Mouse (Mus musculus) liver, postnatal 0 days (tissue): ENCODE measurements at regions not wholly inside any gene's neighbourhood (a gene's known extent, or its start where the extent isn't known, plus 50 kb on each side); places are given as distances from the start of the nearest gene placed in this dataset.

ENCODE experiments used
- ATAC-seq: fragments of 200-750 bp; cut with Nextera tagmentation; 2 replicates; pipeline ENCODE4 v1.8.0; 2017; ENCODE audit warnings: mild to moderate bottlenecking, moderate library complexity
- DNase-seq: peaks from one replicate; pipeline ENCODE4 v3.0.0-alpha.2; 2016
- H3K27ac ChIP-seq: fragments of 300-500 bp; sonication (generic); 2 replicates; pipeline ENCODE4 v1.5.1; 2014; ENCODE audit warnings: antibody characterized with exemption, moderate library complexity, mild to moderate bottlenecking, low read depth
- H3K27me3 ChIP-seq: fragments of 300-500 bp; sonication (generic); 2 replicates; pipeline ENCODE4 v1.6.1; 2014; ENCODE audit warnings: low read length, control low read depth, mixed read lengths; ENCODE audit not compliant: insufficient read depth
- H3K36me3 ChIP-seq: fragments of 300-500 bp; sonication (generic); replicated peaks from 2 replicates; pipeline ENCODE4 v1.6.1; 2014; ENCODE audit warnings: mild to moderate bottlenecking, control low read depth, low read length, moderate library complexity, mixed read lengths; ENCODE audit not compliant: insufficient read depth
- H3K4me1 ChIP-seq: fragments of 300-500 bp; sonication (generic); 2 replicates; pipeline ENCODE4 v1.6.1; 2014; ENCODE audit warnings: antibody characterized with exemption, mild to moderate bottlenecking, control low read depth; ENCODE audit not compliant: insufficient read depth
- H3K4me2 ChIP-seq: fragments of 300-500 bp; sonication (generic); 2 replicates; pipeline ENCODE4 v1.6.1; 2014; ENCODE audit warnings: low read depth, mild to moderate bottlenecking, low read length, moderate library complexity, mixed read lengths
- H3K4me3 ChIP-seq: fragments of 300-500 bp; sonication (generic); 2 replicates; pipeline ENCODE4 v1.5.1; 2014; ENCODE audit warnings: low read depth, low read length
- H3K9ac ChIP-seq: fragments of 300-500 bp; sonication (generic); replicated peaks from 2 replicates; pipeline ENCODE4 v1.6.1; 2014; ENCODE audit warnings: mild to moderate bottlenecking, moderate library complexity
- H3K9me3 ChIP-seq: fragments of 300-500 bp; sonication (generic); 2 replicates; pipeline ENCODE4 v1.6.1; 2016; ENCODE audit warnings: mild to moderate bottlenecking, control low read depth, low read length, mixed read lengths
- CTCF ChIP-seq: sonication (generic); IDR thresholded peaks from 2 replicates; pipeline ENCODE4 v1.5.1; 2016; ENCODE audit warnings: antibody characterized with exemption, low read depth
- EP300 ChIP-seq: IDR thresholded peaks from 2 replicates; pipeline ENCODE4 v1.6.1; 2016; ENCODE audit warnings: antibody characterized with exemption, low read depth, mild to moderate bottlenecking
- WGBS: fragments of 180-500 bp; shearing (Covaris S2); extraction: QIAGEN DNeasy Blood & Tissue Kit; methylation state at CpG from one replicate; pipeline ENCODE4 v1.1.7; 2014; ENCODE audit not compliant: insufficient replicate concordance; 5-methylcytosine and 5-hydroxymethylcytosine counted together

GRCm38 (mm10) chr6:31307899-31308298 lies 90.6 kb upstream of the Mkln1 start:
- 22% methylated on average over 4 of the region's 4 CpGs for WGBS
- H3K4me2 ChIP-seq = no peak overlapping the region
- no peak overlapping the region for H3K27ac ChIP-seq
- DNase-seq (no peak), ATAC-seq (no peak)
- no peaks in the 10 kb centered on the region for H3K36me3 ChIP-seq
- TF ChIP-seq EP300 (no peak), CTCF (no peak)
- no peaks in the 10 kb centered on the region for H3K27me3 ChIP-seq
- no peaks in the 10 kb centered on the region for H3K9me3 ChIP-seq
- no peaks in the 10 kb centered on the region for H3K4me1 ChIP-seq
- H3K9ac ChIP-seq = no peak overlapping the region
- no peak overlapping the region for H3K4me3 ChIP-seq

GRCm38 (mm10) chr6:31310660-31311059 lies 87.9 kb upstream of the Mkln1 start:
- Histone ChIP-seq H3K27me3 (no peaks in the 10 kb centered on the region), H3K36me3 (no peaks in the 10 kb centered on the region), H3K9ac (no peak overlapping the region), H3K4me1 (no peaks in the 10 kb centered on the region), H3K27ac (no peak overlapping the region), H3K4me2 (no peak overlapping the region), H3K4me3 (no peak overlapping the region), H3K9me3 (no peaks in the 10 kb centered on the region)
- no peak for TF ChIP-seq EP300
- DNase-seq (no peak), ATAC-seq (no peak)
- 76% methylated on average over 5 of the region's 5 CpGs for WGBS

- H3K4me2 ChIP-seq = no peak overlapping the region
- 38% methylated on average over 5 of the region's 5 CpGs for WGBS
- H3K4me1 ChIP-seq = peaks cover 2% of the 10 kb centered on the region; the same call in 1 of the 2 replicates
- no peak for DNase-seq
- no peaks in the 10 kb centered on the region for H3K9me3 ChIP-seq
- H3K27ac ChIP-seq = no peak overlapping the region
- TF ChIP-seq EP300 (no peak), CTCF (no peak)
- ATAC-seq = no peak
- H3K36me3 ChIP-seq = no peaks in the 10 kb centered on the region
- no peak overlapping the region for H3K9ac ChIP-seq
- no peaks in the 10 kb centered on the region for H3K27me3 ChIP-seq
- no peak overlapping the region for H3K4me3 ChIP-seq
Measured at GRCm38 (mm10) chr6:31313869-31314470, 84.6 kb upstream of the Mkln1 start.

GRCm38 (mm10) chr6:31317741-31318225 lies 80.8 kb upstream of the Mkln1 start:
- H3K4me3 ChIP-seq = peak overlapping the region; percentile 30
- peaks cover 6% of the 10 kb centered on the region; the same call in 1 of the 2 replicates for H3K4me1 ChIP-seq
- H3K9ac ChIP-seq = peak overlapping the region; percentile 8; the same call in 1 of the 2 replicates
- H3K4me2 ChIP-seq = peak overlapping the region; percentile 60
- ATAC-seq = peak; percentile 51
- DNase-seq = peak; percentile 45
- H3K27ac ChIP-seq = peak overlapping the region; percentile 78
- 16% methylated on average over 12 of the region's 12 CpGs for WGBS
- H3K9me3 ChIP-seq = no peaks in the 10 kb centered on the region
- TF ChIP-seq EP300 = peak; percentile 15; the same call in 1 of the 2 replicates
- no peak for TF ChIP-seq CTCF
- no peaks in the 10 kb centered on the region for H3K36me3 ChIP-seq
- H3K27me3 ChIP-seq = no peaks in the 10 kb centered on the region

GRCm38 (mm10) chr6:31318506-31318905 lies 80.0 kb upstream of the Mkln1 start:
- peaks cover 6% of the 10 kb centered on the region; the same call in 1 of the 2 replicates for H3K4me1 ChIP-seq
- H3K27ac ChIP-seq = peak overlapping the region; percentile 78
- H3K9ac ChIP-seq = peak overlapping the region; percentile 8; the same call in 1 of the 2 replicates

GRCm38 (mm10) chr6:31319431-31319830 lies 79.1 kb upstream of the Mkln1 start:
- no peak overlapping the region for H3K27ac ChIP-seq
- 56% methylated on average over 2 of the region's 2 CpGs for WGBS
- H3K9ac ChIP-seq = no peak overlapping the region
- H3K27me3 ChIP-seq = no peaks in the 10 kb centered on the region
- H3K9me3 ChIP-seq = no peaks in the 10 kb centered on the region
- H3K4me1 ChIP-seq = peaks cover 6% of the 10 kb centered on the region; the same call in 1 of the 2 replicates
- TF ChIP-seq CTCF = no peak
- TF ChIP-seq EP300 = no peak
- H3K36me3 ChIP-seq = no peaks in the 10 kb centered on the region
- H3K4me2 ChIP-seq = no peak overlapping the region
- no peak overlapping the region for H3K4me3 ChIP-seq
- DNase-seq (no peak), ATAC-seq (no peak)

More at GRCm38 (mm10) chr6:31318506-31318905, 80.0 kb upstream of the Mkln1 start:
- 2% methylated on average over 11 of the region's 11 CpGs for WGBS
- H3K27me3 ChIP-seq = no peaks in the 10 kb centered on the region
- TF ChIP-seq CTCF = peak; percentile 49
- no peak for TF ChIP-seq EP300
- H3K9me3 ChIP-seq = no peaks in the 10 kb centered on the region
- peak overlapping the region; percentile 60 for H3K4me2 ChIP-seq
- ATAC-seq (peak; percentile 75), DNase-seq (peak; percentile 77)
- peak overlapping the region; percentile 30 for H3K4me3 ChIP-seq
- no peaks in the 10 kb centered on the region for H3K36me3 ChIP-seq
